In genomic region chr19:45223413-45224285, GRCm38 (mm10) we compare ENCODE assay signal across 11 mouse cellular contexts. TPM values are rescaled to one million over a fixed set of nuclear protein-coding genes. Genes with fewer than 3 reads are reported as not detected.
DNase-seq lines count a peak whose midpoint lies in the region; ATAC-seq lines count a peak whose summit lies in the region.
"Had no signal": no experiment of that assay in that cellular context is flagged by ENCODE, and none has a peak within 500 bp of the region (broad histone marks: within the 10 kb centered on the region; RNA-seq: fewer than 3 reads in every experiment).

No protein-coding gene starts in this region.

- intact Hi-C loops in left cerebral cortex, postnatal 10 days (cut with DNase I): loop anchor here (5.0 kb wide), 1 partner anchor 214 kb away; no protein-coding TSS in a partner anchor

- H3K36me3 ChIP-seq in kidney, embryonic 16.5 days (ENCODE audit: insufficient read depth, low read length): no peaks in the 10 kb centered on the region
- no peaks in the 10 kb centered on the region for H3K36me3 ChIP-seq in heart, embryonic 16.5 days (ENCODE audit: control insufficient read depth, insufficient read depth)
- H3K36me3 ChIP-seq in neural tube, embryonic 11.5 days (ENCODE audit: control insufficient read depth, insufficient read depth, low read length): no peaks in the 10 kb centered on the region

- no peak for DNase-seq in kidney, postnatal 14 days
- peak; percentile 44 for DNase-seq in embryo, embryonic 10 days (ENCODE audit: low spot score)
- no peak for DNase-seq in neural tube, embryonic 11.5 days (ENCODE audit: low spot score)
- no peak for DNase-seq in layer of hippocampus, adult 18-20 months (ENCODE audit: low spot score in 2 of 2)
- no peak for DNase-seq in adipocyte (ENCODE audit: low spot score)
- no peak for DNase-seq in left cerebral cortex, postnatal 10 days (ENCODE audit: extremely low spot score in 1 of 2, low spot score in 2 of 2)

- WGBS in kidney, embryonic 16.5 days: 1% methylated on average over 49 of the region's 49 CpGs
- 3% methylated on average over 49 of the region's 49 CpGs for WGBS in heart, embryonic 16.5 days
- WGBS in neural tube, embryonic 11.5 days: 2% methylated on average over 49 of the region's 49 CpGs

- H3K27me3 ChIP-seq in kidney, embryonic 16.5 days (ENCODE audit: insufficient read depth, low read length): peaks cover 84% of the 10 kb centered on the region
- peaks cover 70% of the 10 kb centered on the region for H3K27me3 ChIP-seq in heart, embryonic 16.5 days (ENCODE audit: control insufficient read depth, insufficient read depth, low read length)
- peaks cover 82% of the 10 kb centered on the region for H3K27me3 ChIP-seq in neural tube, embryonic 11.5 days (ENCODE audit: control insufficient read depth, insufficient read depth, low read length)

- no peak for ATAC-seq in kidney, embryonic 16.5 days (ENCODE audit: low FRiP score, low TSS enrichment)
- no peak for ATAC-seq in heart, embryonic 16.5 days (replicated peaks; ENCODE audit: extremely low read depth, insufficient read depth, low FRiP score)
- no peak for ATAC-seq in neural tube, embryonic 11.5 days (ENCODE audit: insufficient read depth, low FRiP score, low TSS enrichment)

- H3K27ac ChIP-seq in kidney, embryonic 16.5 days (ENCODE audit: low read length): no peak overlapping the region
- H3K27ac ChIP-seq in heart, embryonic 16.5 days (ENCODE audit: low read length): no peak overlapping the region
- H3K27ac ChIP-seq in neural tube, embryonic 11.5 days (ENCODE audit: low read depth, low read length): no peak overlapping the region
- H3K27ac ChIP-seq: layer of hippocampus, adult 2 months had no signal

- no peak overlapping the region for H3K9ac ChIP-seq in kidney, embryonic 16.5 days (replicated peaks; ENCODE audit: low read length)
- H3K9ac ChIP-seq in heart, embryonic 16.5 days (ENCODE audit: low read length): no peak overlapping the region
- no peak overlapping the region for H3K9ac ChIP-seq in neural tube, embryonic 11.5 days (ENCODE audit: low read length)

- peaks cover 14% of the 10 kb centered on the region for H3K4me1 ChIP-seq in kidney, embryonic 16.5 days (ENCODE audit: insufficient read depth, low read length)
- peaks cover 7% of the 10 kb centered on the region for H3K4me1 ChIP-seq in heart, embryonic 16.5 days (ENCODE audit: control insufficient read depth, insufficient read depth, low read length)
- peaks cover 9% of the 10 kb centered on the region for H3K4me1 ChIP-seq in neural tube, embryonic 11.5 days (ENCODE audit: control insufficient read depth, insufficient read depth, low read length)

- H3K4me2 ChIP-seq in kidney, embryonic 16.5 days (replicated peaks; ENCODE audit: low read depth, low read length): peak overlapping the region; percentile 14; the same call in 1 of the 2 replicates
- H3K4me2 ChIP-seq in heart, embryonic 16.5 days (ENCODE audit: low read depth, low read length): peak overlapping the region; percentile 37
- H3K4me2 ChIP-seq in neural tube, embryonic 11.5 days (ENCODE audit: low read depth): peak overlapping the region; percentile 10; the same call in 1 of the 2 replicates

- H3K9me3 ChIP-seq in kidney, embryonic 16.5 days (ENCODE audit: low read length): no peaks in the 10 kb centered on the region
- H3K9me3 ChIP-seq in heart, embryonic 16.5 days (replicated peaks; ENCODE audit: control insufficient read depth, low read length): no peaks in the 10 kb centered on the region
- H3K9me3 ChIP-seq in neural tube, embryonic 11.5 days (ENCODE audit: control insufficient read depth, low read length): no peaks in the 10 kb centered on the region

- no peak overlapping the region for H3K4me3 ChIP-seq in kidney, embryonic 16.5 days (ENCODE audit: low read length)
- peak overlapping the region; percentile 30 for H3K4me3 ChIP-seq in heart, embryonic 16.5 days (ENCODE audit: low read length)
- H3K4me3 ChIP-seq in neural tube, embryonic 11.5 days (ENCODE audit: low read depth, low read length): no peak overlapping the region
- H3K4me3 ChIP-seq: layer of hippocampus, adult 2 months had no signal

RNA-seq across cellular contexts. Expression of gene Lbx1, which starts 12.0 kb away (rescaled TPM):
- not detected in 2 replicates for polyA plus RNA-seq in kidney, embryonic 16.5 days (2015; fragmentation: Nextera tagmentation; extraction: Ambion mirVana)
- polyA plus RNA-seq in heart, embryonic 16.5 days (2015; fragmentation: Nextera tagmentation; extraction: Ambion mirVana): not detected in 2 replicates
- polyA plus RNA-seq in neural tube, embryonic 11.5 days (2014; fragmentation: Nextera tagmentation; extraction: Ambion mirVana): 7.7 TPM in 2 replicates
- not detected for total RNA-seq in layer of hippocampus, adult 18-20 months (2021)
- not detected for total RNA-seq in left cerebral cortex, postnatal 10 days (2021)
- total RNA-seq: layer of hippocampus, adult 2 months; neutrophil, adult 5-6 weeks had no signal
- polyA plus RNA-seq: thymus, postnatal 0 days had no signal
